8 mouse cellular contexts compared by ENCODE assay signal in genomic region chr17:45434262-45434590, GRCm38 (mm10). TPM values are rescaled to one million over a fixed set of nuclear protein-coding genes. Genes with fewer than 3 reads are reported as not detected.
DNase-seq lines count a peak whose midpoint lies in the region; ATAC-seq and TF ChIP-seq lines count a peak whose summit lies in the region.

No protein-coding gene starts in this region.

- WGBS in cerebellum, adult 2 months = 4% methylated on average over 12 of the region's 12 CpGs
- 9% methylated on average over 12 of the region's 12 CpGs for WGBS in neural tube, embryonic 11.5 days
- WGBS in limb, embryonic 14.5 days = 6% methylated on average over 12 of the region's 12 CpGs
- WGBS in stomach, embryonic 14.5 days = 5% methylated on average over 12 of the region's 12 CpGs

- ATAC-seq in neural tube, embryonic 11.5 days (ENCODE audit: insufficient read depth, low FRiP score, low TSS enrichment) = no peak
- no peak for ATAC-seq in limb, embryonic 14.5 days (ENCODE audit: low FRiP score, low read depth)
- ATAC-seq in stomach, embryonic 14.5 days (ENCODE audit: insufficient number of reproducible peaks, insufficient read depth, low FRiP score, low read depth) = no peak
- ATAC-seq in activated CD4-positive, CD25-positive, alpha-beta regulatory T cell, adult 4 months = no peak

- no peaks in the 10 kb centered on the region for H3K36me3 ChIP-seq in neural tube, embryonic 11.5 days (ENCODE audit: control insufficient read depth, insufficient read depth, low read length)
- peaks cover 13% of the 10 kb centered on the region for H3K36me3 ChIP-seq in limb, embryonic 14.5 days (ENCODE audit: control insufficient read depth, insufficient read depth, low read length)
- peaks cover 4% of the 10 kb centered on the region; the same call in 1 of the 2 replicates for H3K36me3 ChIP-seq in stomach, embryonic 14.5 days (ENCODE audit: control insufficient read depth, insufficient read depth, low read length)

- TF ChIP-seq POLR2A in cerebellum, adult 2 months (IDR thresholded peaks at IDR 0.05; ENCODE audit: borderline replicate concordance, insufficient read depth, low read length) = no peak
- no peak for TF ChIP-seq POLR2A in limb, embryonic 14.5 days (IDR thresholded peaks at IDR 0.05; ENCODE audit: borderline replicate concordance, extremely low read depth, insufficient read depth, insufficient read length)

- no peak for DNase-seq in cerebellum, adult 2 months
- DNase-seq in cerebellum, postnatal 36 days = no peak
- no peak for DNase-seq in neural tube, embryonic 11.5 days (ENCODE audit: low spot score)
- no peak for DNase-seq in neural tube, embryonic 10.5 days (ENCODE audit: extremely low spot score, low spot score)
- peak; percentile 24 for DNase-seq in limb, embryonic 14.5 days (ENCODE audit: low spot score)
- DNase-seq in urinary bladder, postnatal 36 days (ENCODE audit: low spot score in 2 of 2) = no peak

- peak overlapping the region; percentile 49 for H3K4me2 ChIP-seq in neural tube, embryonic 11.5 days (ENCODE audit: low read depth)
- H3K4me2 ChIP-seq in limb, embryonic 14.5 days (replicated peaks; ENCODE audit: low read depth, low read length, severe bottlenecking) = peak overlapping the region; percentile 89
- H3K4me2 ChIP-seq in stomach, embryonic 14.5 days (replicated peaks; ENCODE audit: low read depth, low read length) = peak overlapping the region; percentile 64

- peak overlapping the region; percentile 20; the same call in 1 of the 2 replicates for H3K27ac ChIP-seq in cerebellum, adult 2 months (ENCODE audit: insufficient read depth, low read length)
- peak overlapping the region; percentile 92; the same call in 1 of the 2 replicates for H3K27ac ChIP-seq in neural tube, embryonic 11.5 days (ENCODE audit: low read depth, low read length)
- H3K27ac ChIP-seq in limb, embryonic 14.5 days (replicated peaks; ENCODE audit: low read depth, low read length) = peak overlapping the region; percentile 90
- peak overlapping the region; percentile 96 for H3K27ac ChIP-seq in stomach, embryonic 14.5 days (ENCODE audit: low read length)

- no peaks in the 10 kb centered on the region for H3K9me3 ChIP-seq in neural tube, embryonic 11.5 days (ENCODE audit: control insufficient read depth, low read length)
- H3K9me3 ChIP-seq in limb, embryonic 14.5 days (ENCODE audit: control insufficient read depth, low read length) = no peaks in the 10 kb centered on the region
- no peaks in the 10 kb centered on the region for H3K9me3 ChIP-seq in stomach, embryonic 14.5 days (ENCODE audit: control insufficient read depth, low read depth, low read length)

- H3K4me1 ChIP-seq in cerebellum, adult 2 months (ENCODE audit: control insufficient read depth, insufficient read depth, low read length) = peaks cover 4% of the 10 kb centered on the region; the same call in 1 of the 2 replicates
- peaks cover 11% of the 10 kb centered on the region for H3K4me1 ChIP-seq in neural tube, embryonic 11.5 days (ENCODE audit: control insufficient read depth, insufficient read depth, low read length)
- H3K4me1 ChIP-seq in limb, embryonic 14.5 days (ENCODE audit: control insufficient read depth, insufficient read depth, low read length) = peaks cover 17% of the 10 kb centered on the region
- H3K4me1 ChIP-seq in stomach, embryonic 14.5 days (ENCODE audit: control insufficient read depth, insufficient read depth, low read length) = peaks cover 12% of the 10 kb centered on the region

- peak overlapping the region; percentile 88 for H3K4me3 ChIP-seq in cerebellum, adult 2 months (replicated peaks; ENCODE audit: insufficient read depth, low read depth, low read length)
- H3K4me3 ChIP-seq in neural tube, embryonic 11.5 days (ENCODE audit: low read depth, low read length) = peak overlapping the region; percentile 75
- peak overlapping the region; percentile 69 for H3K4me3 ChIP-seq in limb, embryonic 14.5 days (replicated peaks; ENCODE audit: low read length)
- H3K4me3 ChIP-seq in stomach, embryonic 14.5 days (ENCODE audit: low read depth, low read length) = peak overlapping the region; percentile 93

- no peaks in the 10 kb centered on the region for H3K27me3 ChIP-seq in cerebellum, adult 2 months (ENCODE audit: control insufficient read depth, insufficient read depth, low read length)
- no peaks in the 10 kb centered on the region for H3K27me3 ChIP-seq in neural tube, embryonic 11.5 days (ENCODE audit: control insufficient read depth, insufficient read depth, low read length)
- no peaks in the 10 kb centered on the region for H3K27me3 ChIP-seq in limb, embryonic 14.5 days (ENCODE audit: control insufficient read depth, insufficient read depth, low read length)
- H3K27me3 ChIP-seq in stomach, embryonic 14.5 days (ENCODE audit: control insufficient read depth, insufficient read depth, low read length) = no peaks in the 10 kb centered on the region

- peak overlapping the region; percentile 86 for H3K9ac ChIP-seq in neural tube, embryonic 11.5 days (ENCODE audit: low read length)
- peak overlapping the region; percentile 78 for H3K9ac ChIP-seq in limb, embryonic 14.5 days (ENCODE audit: low read depth, low read length, severe bottlenecking)
- peak overlapping the region; percentile 85 for H3K9ac ChIP-seq in stomach, embryonic 14.5 days (replicated peaks; ENCODE audit: low read depth, low read length)

- no peak for TF ChIP-seq CTCF in cerebellum, adult 2 months (IDR thresholded peaks at IDR 0.05; ENCODE audit: borderline replicate concordance, insufficient read depth, low read depth, low read length)

RNA-seq across cellular contexts. Expression of gene Cdc5l, which starts 0.7 kb away (rescaled TPM):
- polyA plus RNA-seq in cerebellum, adult 2 months (2012; rRNA removed) = 37.7 and 38.1 TPM in 2 replicates
- polyA plus RNA-seq in neural tube, embryonic 11.5 days (2014; fragmentation: Nextera tagmentation; extraction: Ambion mirVana) = 84.0 and 84.4 TPM in 2 replicates
- polyA plus RNA-seq in limb, embryonic 14.5 days (2012; rRNA removed) = 27.1 and 38.0 TPM in 2 replicates
- 62.5 and 71.4 TPM in 2 replicates for polyA plus RNA-seq in limb, embryonic 14.5 days (2014; fragmentation: Nextera tagmentation; extraction: Ambion mirVana)
- 66.6 and 72.3 TPM in 2 replicates for polyA plus RNA-seq in stomach, embryonic 14.5 days (2014; fragmentation: Nextera tagmentation; extraction: Ambion mirVana)
- polyA plus RNA-seq in activated CD4-positive, CD25-positive, alpha-beta regulatory T cell, adult 4 months (2017; shearing (Covaris generic)) = 10 to 100 TPM; 61.5 to 69.5 TPM

RNA-seq across cellular contexts. Expression of gene Spats1, which starts 41.0 kb away (rescaled TPM):
- polyA plus RNA-seq in cerebellum, adult 2 months (2012; rRNA removed) = 2.6 TPM in 2 replicates
- polyA plus RNA-seq in neural tube, embryonic 11.5 days (2014; fragmentation: Nextera tagmentation; extraction: Ambion mirVana) = 0.48 and 0.51 TPM in 2 replicates
- polyA plus RNA-seq in limb, embryonic 14.5 days (2012; rRNA removed) = 0.29 and 0.44 TPM in 2 replicates
- 0.39 and 0.62 TPM in 2 replicates for polyA plus RNA-seq in limb, embryonic 14.5 days (2014; fragmentation: Nextera tagmentation; extraction: Ambion mirVana)
- 0.50 and 0.59 TPM in 2 replicates for polyA plus RNA-seq in stomach, embryonic 14.5 days (2014; fragmentation: Nextera tagmentation; extraction: Ambion mirVana)
- under 1 TPM; 0.43 to 0.74 TPM for polyA plus RNA-seq in activated CD4-positive, CD25-positive, alpha-beta regulatory T cell, adult 4 months (2017; shearing (Covaris generic))

Comparison
In these comparisons a context has a peak if more than half of its experiments do, and no peak if none do; other contexts are left out.
1. H3K27ac ChIP-seq: peak in every context shown above with its lines; median percentile 96 in stomach, embryonic 14.5 days; 92 in neural tube, embryonic 11.5 days; 90 in limb, embryonic 14.5 days; 20 in cerebellum, adult 2 months.